Mouse (Mus musculus) embryo, embryonic 10 days (tissue): ENCODE measurements at regions not wholly inside any gene's neighbourhood (a gene's known extent, or its start where the extent isn't known, plus 50 kb on each side); places are given as distances from the start of the nearest gene placed in this dataset.

Experiments
- DNase-seq: peaks from one replicate; pipeline ENCODE4 v3.0.0-alpha.2; 2015; ENCODE audit warnings: low spot score

DNA sequence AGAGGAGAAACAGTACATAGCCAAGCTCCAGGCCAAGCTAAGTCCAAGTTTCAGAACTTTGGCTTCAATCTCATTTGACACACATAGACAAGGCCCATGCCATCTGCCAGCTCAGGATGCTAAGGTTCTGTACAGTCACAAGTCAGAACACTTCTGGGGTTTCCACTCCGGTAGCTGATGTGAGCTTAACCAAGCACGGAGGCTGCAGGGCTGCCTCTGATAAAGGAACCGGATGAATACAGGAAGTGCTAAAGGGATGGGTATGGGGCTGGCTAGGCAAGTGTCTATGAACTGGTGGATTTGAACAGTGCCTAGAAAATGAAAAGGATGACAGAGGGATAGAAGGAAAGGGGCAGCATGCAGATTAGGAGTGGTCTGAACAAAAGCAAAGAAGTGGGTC is 75.4 kb upstream of the Vldlr start:
- DNase-seq = no peak

- DNase-seq = no peak
Measured at GRCm38 (mm10) chr19:27142181-27142580, 74.1 kb upstream of the Vldlr start.

GRCm38 (mm10) chr19:27147404-27147803 is 68.9 kb upstream of the Vldlr start:
- DNase-seq = peak; percentile 14

DNA sequence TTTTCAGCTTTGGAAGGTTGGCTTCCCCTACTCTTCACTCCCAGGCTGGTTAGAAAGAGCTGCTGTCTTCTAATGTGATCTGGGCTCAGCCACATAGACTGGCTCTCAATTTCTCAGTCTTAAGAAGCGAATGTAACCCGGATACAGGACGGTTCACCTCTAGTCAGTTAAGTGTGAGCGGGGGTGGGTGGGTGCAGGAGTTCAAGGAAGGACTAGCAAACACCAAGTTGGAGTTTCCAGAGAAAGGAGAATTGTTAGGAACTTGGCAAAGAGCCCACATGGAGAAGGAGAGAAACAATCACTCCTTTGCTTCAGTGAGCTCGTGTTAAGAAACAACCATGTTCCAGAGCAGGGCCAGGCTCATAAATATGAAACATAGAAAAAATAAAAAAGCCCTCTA is 68.0 kb upstream of the Vldlr start:
- DNase-seq = no peak

DNA sequence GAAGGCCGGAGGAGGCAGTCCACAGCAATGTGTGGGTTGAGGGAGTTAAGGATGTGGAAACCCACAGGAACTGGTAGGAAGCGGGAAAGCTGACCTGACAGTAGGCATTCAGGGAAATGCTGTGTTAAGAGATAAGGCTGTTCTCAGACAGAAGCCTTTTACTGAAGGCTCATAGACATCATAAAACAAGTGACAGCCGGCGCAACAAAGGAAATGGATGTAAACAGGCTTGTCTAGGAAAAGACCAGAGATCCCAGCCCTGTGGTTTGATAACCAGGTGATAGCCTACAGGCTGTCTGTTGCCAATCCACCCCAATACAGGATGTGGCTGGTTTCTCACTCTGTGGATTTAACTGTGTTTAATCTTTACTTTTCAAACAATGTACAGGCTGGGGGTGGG is 66.7 kb upstream of the Vldlr start:
- DNase-seq = no peak

DNA sequence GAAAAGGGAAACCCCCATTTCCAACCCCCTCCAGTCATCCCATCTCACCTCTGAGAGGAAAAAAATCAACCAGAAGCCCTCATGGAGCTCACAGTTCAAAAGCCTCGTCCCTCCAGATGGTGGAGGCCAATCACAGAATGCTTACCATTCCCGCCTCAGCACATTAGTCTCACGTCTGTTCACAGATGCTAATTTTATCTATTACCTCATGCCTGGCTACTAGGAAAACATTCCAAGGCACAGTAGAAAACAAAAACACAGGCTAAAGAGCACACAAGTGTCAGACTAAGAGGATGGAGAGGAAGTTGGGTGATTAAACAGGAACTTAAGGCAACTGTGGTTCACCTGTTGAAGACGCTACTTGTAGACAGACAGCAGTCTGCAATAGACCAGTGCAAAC is 54.4 kb upstream of the Vldlr start:
- no peak for DNase-seq
